Mouse (Mus musculus): Measurements from ENCODE around the gene Acad10.
A peak's percentile ranks its signal among the peaks of the same experiment; 100 is the strongest.
"Not testable (repeated sequence)": the region's sequence is repeated elsewhere in the genome, so short reads cannot be mapped to it uniquely, and the experiment has no call there.

Acad10 gene

DNA sequence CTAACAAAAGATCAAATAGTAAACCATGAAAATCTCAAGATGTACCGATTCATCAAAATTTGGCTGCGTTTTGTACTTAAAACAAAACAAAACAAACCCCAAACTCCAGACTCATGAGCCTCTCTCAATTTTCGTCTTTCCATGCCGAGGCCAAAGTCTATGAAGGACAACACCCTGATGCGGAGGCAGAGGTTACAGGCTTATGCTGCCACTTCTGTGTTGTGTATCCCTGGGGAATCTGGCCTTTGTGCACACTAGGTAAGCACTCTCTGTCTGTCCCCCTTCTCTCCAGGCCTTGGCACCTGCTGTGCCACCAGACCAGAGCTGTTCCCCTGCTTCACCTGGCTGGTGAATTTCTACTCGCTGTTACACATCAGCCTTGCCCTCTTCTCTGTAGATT lies 2.7 kb downstream of the Acad10 start:
- DNase-seq (ENCODE audit: low spot score in 2 of 2), result not testable (repeated sequence)

DNA sequence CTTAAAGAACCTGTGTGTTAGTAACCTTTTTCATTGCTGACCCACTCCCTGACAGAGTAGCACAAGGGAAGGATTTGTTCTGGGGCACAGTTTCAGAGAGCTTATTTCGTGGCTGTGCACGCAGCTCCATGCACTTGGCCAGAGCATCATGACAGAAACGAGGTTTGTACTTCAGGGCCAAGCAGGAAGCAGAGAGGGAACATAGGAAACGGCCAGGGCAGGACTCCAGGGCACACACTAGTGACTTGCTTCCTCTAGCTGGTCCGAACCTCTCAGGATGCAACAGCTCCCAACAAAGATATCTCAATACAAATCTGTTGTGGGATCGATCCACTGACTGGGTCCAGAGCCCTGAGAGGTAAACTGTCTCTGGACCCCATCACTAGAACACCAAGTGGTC lies 3.4 kb downstream of the Acad10 start:
- DNase-seq (ENCODE audit: low spot score in 2 of 2), result not testable (repeated sequence)

DNA sequence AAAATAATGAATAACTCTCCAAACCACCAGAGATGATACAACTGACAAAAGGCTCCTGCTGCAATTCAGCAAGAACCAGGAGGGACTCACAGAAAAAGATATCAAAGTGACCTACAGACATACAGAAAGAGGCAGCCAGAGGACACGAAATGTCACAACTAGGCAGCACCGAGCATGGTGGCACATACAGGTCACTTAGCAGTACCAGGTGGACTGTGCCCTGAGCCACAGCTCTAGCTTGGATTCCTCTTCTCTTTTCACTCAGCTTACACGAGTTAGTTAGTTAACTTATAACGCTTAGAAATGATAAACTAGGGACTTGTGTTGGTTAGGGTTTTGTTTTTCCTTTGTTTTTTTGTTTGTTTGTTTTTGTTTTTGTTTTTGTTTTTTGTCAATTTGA lies 5.8 kb downstream of the Acad10 start:
- no peak for DNase-seq (ENCODE audit: low spot score in 2 of 2)

DNA sequence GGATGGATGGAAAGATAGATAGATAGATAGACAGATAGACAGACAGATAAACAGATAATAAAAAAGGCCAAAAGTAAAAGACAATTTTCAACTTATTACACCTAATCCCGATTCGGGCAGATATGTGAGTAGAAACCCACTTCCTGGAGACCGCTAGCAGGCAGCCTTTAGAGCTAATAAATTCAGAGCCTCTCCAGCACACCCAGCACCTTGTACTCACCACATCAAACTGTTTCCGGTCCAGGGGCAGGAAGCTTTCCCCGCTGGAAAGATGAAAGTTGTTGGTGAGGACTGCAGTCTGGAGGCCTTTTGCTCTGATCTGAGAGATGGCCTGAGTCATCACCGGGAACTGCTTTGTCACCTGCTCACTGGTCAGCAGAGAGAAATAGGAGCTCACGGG lies 11.2 kb downstream of the Acad10 start:
- DNase-seq (ENCODE audit: low spot score in 2 of 2), result no peak

- DNase-seq (ENCODE audit: low spot score in 2 of 2), result no peak
Measured at GRCm38 (mm10) chr5:121639601-121640000, 20.7 kb downstream of the Acad10 start.

DNA sequence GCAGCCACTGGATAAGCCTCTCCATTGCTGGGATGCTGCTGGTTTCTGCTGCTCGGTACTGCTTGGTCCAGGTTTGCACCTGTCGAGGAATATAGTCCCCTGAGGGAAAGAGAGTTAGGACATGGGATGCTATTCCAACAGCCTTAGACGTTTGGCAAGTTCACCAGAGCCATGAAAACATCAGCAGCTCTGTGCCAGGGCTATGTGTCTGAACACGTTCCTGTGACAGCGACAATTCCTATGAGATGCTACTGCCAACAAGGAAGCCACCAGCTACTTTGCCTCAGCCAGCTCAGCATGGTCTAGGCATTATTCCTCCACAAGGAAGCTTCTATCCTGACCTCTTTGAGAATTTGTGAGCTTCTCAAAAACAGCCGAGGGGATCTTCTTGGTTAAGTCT lies 23.0 kb downstream of the Acad10 start:
- no peak for DNase-seq (ENCODE audit: low spot score in 2 of 2)

GRCm38 (mm10) chr5:121634668-121635067 lies 25.6 kb downstream of the Acad10 start:
- DNase-seq (ENCODE audit: low spot score in 2 of 2), result no peak

GRCm38 (mm10) chr5:121632804-121633203 lies 27.5 kb downstream of the Acad10 start:
- no peak for DNase-seq (ENCODE audit: low spot score in 2 of 2)

GRCm38 (mm10) chr5:121631106-121631647 lies 29.1 kb downstream of the Acad10 start:
- not testable (repeated sequence) for DNase-seq (ENCODE audit: low spot score in 2 of 2)

DNA sequence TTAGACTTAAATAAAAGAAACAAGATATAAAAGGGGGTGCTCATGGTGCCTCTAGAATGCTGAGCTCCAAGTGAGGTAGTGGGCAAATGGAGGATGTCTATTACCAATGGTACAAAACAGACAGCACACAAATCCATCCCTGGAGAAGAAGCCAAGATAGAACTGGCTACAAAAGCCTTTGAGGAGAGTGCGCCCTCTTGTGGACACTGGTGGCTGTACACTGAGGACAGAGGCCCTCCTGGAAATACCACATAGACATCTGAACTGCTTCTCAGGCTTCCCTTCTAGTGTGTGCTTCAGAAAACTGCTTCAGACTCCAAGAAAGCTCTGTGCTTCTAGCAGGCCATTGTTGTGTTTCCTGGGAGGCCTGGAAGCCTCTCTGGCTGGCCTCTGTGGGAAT lies 32.4 kb downstream of the Acad10 start:
- DNase-seq (ENCODE audit: low spot score in 2 of 2), result peak; percentile 64 to 73

DNA sequence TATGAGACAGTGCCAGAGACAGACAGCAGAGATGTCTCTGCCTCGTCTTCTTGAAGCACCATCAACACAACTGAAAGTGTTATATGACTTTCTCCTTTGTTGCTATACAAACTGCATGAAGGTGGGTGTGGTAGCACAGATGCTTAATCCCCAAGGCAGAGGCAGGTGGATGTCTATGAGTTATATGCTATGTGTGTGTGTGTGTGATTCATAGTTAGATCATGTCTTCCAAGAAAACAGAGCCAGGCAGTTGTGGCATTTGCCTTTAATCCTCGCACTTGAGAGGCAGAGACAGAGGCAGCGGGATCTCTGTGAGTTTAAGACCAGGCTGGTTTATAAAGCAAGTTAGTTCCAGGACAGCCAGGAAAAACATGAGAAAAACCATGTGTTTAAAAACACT lies 37.1 kb downstream of the Acad10 start:
- DNase-seq (ENCODE audit: low spot score in 2 of 2), result no peak

- DNase-seq (ENCODE audit: low spot score in 2 of 2), result no peak
Measured at GRCm38 (mm10) chr5:121621102-121621501, 39.2 kb downstream of the Acad10 start.

- peak; percentile 73 to 77 for DNase-seq (ENCODE audit: low spot score in 2 of 2)
Measured at GRCm38 (mm10) chr5:121618592-121619513, 41.5 kb downstream of the Acad10 start, which contains the start of gene Acad12. Acad12 (minus strand) TSS chr5:121618938.

- DNase-seq (ENCODE audit: low spot score in 2 of 2), result not testable (repeated sequence)
Measured at GRCm38 (mm10) chr5:121614921-121615320, 45.4 kb downstream of the Acad10 start.

GRCm38 (mm10) chr5:121612036-121612435 lies 48.3 kb downstream of the Acad10 start:
- no peak for DNase-seq (ENCODE audit: low spot score in 2 of 2)

DNA sequence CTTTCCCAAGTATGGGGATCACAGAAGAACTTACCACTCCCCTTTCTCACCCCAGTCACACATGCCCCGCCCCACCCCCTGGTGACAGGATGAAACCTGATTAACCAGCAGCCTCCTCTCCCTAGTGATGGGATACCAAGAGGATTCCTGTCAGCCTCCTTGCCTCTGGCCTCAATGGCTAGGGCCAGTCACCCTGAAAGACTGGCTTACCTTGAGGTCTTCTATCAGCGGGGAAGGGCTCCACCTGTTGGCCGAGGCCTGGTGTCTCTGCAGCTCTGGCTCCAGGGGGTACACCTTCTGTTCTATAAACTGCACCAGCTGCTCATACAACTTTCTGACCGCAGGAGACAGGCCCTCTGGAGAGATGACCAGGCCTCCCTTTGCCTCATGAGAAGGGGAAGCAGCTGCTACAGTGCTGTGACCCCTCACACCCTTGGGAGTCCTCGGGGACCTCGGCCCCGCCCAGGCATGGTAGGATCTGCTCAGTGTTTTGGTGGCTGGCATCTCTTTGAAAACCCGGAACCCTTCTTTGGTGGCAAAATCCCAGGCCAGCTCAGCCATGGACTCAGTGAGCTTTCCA lies 50.7 kb downstream of the Acad10 start:
- not testable (repeated sequence) for DNase-seq (ENCODE audit: low spot score in 2 of 2)

DNA sequence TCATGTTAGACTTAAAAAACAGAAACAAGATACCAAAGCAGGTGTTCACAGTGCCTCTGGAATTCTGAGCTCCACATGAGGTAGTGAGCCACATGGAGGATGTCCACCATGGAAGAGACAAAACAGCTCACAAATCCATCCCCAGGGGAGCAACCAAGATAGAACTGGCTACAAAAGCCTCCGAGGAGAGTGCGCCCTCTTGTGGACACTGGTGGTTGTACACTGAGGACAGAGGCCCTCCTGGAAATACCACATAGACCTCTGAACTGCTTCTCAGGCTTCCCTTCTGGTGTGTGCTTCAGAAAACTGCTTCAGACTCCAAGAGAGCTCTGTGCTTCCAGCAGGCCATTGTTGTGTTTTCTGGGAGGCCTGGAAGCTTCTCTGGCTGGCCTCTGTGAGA lies 54.2 kb downstream of the Acad10 start:
- peak; percentile 67 to 80 for DNase-seq (ENCODE audit: low spot score in 2 of 2)

DNA sequence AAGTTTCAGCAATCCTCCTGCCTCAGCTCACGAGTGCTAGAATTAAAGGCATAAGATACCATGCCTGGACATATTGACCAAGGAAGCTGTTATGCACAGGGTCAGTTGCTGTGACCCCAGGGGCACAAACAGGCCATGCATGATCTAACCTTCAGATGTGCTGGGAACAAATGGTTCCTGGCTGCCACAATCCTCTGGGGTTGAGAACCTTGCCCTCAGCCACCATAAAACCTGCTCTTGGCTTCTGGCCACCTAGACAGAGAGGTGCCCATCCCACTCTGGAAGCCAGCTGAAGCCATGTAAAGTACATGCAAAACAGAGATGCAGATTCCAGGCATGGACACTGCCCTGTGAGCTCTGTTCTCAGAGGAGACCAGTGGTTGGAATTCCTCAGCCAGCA lies 56.5 kb downstream of the Acad10 start:
- DNase-seq (ENCODE audit: low spot score in 2 of 2), result not testable (repeated sequence)

GRCm38 (mm10) chr5:121601547-121602299 lies 58.6 kb downstream of the Acad10 start:
- peak; percentile 70 to 82 for DNase-seq (ENCODE audit: low spot score in 2 of 2)

DNA sequence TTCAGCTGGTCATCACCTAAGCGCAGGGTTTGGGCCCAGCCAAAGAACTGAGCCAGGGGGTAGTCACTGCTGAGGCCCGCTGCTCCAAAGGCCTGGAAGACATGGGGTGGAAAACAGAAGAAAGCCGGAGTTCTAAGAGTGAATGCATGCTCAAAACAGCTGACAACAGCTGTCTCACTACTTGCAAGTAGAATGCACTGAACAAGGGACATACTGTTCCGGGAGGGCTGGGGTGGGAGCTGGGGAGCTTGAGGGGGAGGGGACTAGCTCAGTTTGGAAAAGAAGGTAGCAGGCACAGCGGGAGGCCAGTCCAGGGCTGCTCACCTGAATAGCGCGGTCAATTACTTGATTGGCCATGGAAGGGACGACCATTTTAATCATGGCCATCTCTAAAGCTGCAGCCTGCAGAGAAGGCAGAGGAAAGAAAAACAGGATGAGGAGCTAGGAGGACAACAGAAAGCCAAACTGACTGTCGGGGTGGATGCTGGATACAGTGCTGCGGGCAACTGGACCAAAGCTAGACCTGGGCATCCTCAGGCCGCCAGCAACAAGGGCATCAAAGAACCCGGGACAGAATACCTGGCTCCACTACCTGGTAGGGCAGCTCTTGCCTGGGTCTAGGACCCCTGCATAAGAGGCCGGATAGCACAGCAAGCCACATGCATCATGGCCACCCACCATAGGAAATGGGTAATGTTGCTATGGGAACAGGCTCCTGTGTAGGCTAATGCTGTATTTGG lies 61.3 kb downstream of the Acad10 start:
- DNase-seq (ENCODE audit: low spot score in 2 of 2), result no peak

- no peak for DNase-seq (ENCODE audit: low spot score in 2 of 2)
Measured at GRCm38 (mm10) chr5:121597991-121598537, 62.2 kb downstream of the Acad10 start.

All from natural killer cell, adult 2 months (primary cell).